Mouse (Mus musculus) cortical plate, adult 2 months (tissue): ENCODE results near the gene Rabl3.

ENCODE experiments used
- CTCF ChIP-seq: fragments of 200-500 bp; IDR thresholded peaks from 2 replicates; pipeline ENCODE4 v1.5.1; 2011; ENCODE audit warnings: mild to moderate bottlenecking, control low read depth, low read length; ENCODE audit not compliant: insufficient read depth; ENCODE audit errors: extremely low read depth
- POLR2A ChIP-seq: fragments of 200-500 bp; IDR thresholded peaks from 2 replicates; pipeline ENCODE4 v1.6.1; 2011; ENCODE audit warnings: mild to moderate bottlenecking, low read length, control low read depth; ENCODE audit not compliant: insufficient read depth; ENCODE audit errors: extremely low read depth

DNA sequence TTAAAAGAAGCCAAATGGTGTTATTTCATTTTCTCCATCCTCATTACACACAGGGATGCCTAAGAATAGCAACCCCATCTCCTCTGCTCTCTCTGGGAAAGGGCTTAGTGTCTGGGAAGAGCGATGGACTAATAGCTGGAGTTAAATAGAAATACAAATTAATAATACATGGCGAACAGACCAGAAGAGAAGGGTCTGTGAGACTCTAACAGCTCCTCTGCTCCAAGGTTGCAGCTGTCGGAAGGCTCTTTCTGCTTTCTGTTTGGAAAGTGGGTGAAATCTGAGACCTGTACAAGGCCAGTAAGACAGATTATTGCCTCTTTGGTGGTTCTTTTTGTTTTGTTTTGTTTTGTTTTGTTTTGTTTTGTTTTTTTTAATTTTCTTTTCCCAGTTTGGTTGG is 31.9 kb downstream of the Rabl3 start:
- TF ChIP-seq CTCF, result no peak
- no peak for TF ChIP-seq POLR2A
